Mouse (Mus musculus) forebrain, embryonic 10.5 days (tissue): ENCODE measurements at regions not wholly inside any gene's neighbourhood (a gene's known extent, or its start where the extent isn't known, plus 50 kb on each side); places are given as distances from the start of the nearest gene placed in this dataset.
A peak's percentile ranks its signal among the peaks of the same experiment; 100 is the strongest.

Source experiments
- DNase-seq: peaks from one replicate; pipeline ENCODE4 v3.0.0-alpha.2; 2017; ENCODE audit warnings: low spot score; ENCODE audit errors: extremely low spot score
- H3K27ac ChIP-seq: fragments of 300-500 bp; sonication (generic); 2 replicates; pipeline ENCODE4 v1.5.1; 2016; ENCODE audit warnings: mild to moderate bottlenecking
- H3K27me3 ChIP-seq: fragments of 300-500 bp; sonication (generic); 2 replicates; pipeline ENCODE4 v1.6.1; 2016; ENCODE audit warnings: mild to moderate bottlenecking; ENCODE audit not compliant: poor library complexity, severe bottlenecking
- H3K36me3 ChIP-seq: fragments of 300-500 bp; sonication (generic); replicated peaks from 2 replicates; pipeline ENCODE4 v1.6.1; 2016; ENCODE audit warnings: mild to moderate bottlenecking, moderate library complexity
- H3K4me1 ChIP-seq: fragments of 300-500 bp; sonication (generic); 2 replicates; pipeline ENCODE4 v1.6.1; 2016
- H3K4me3 ChIP-seq: fragments of 300-500 bp; sonication (generic); 2 replicates; pipeline ENCODE4 v1.5.1; 2016; ENCODE audit warnings: mild to moderate bottlenecking, moderate library complexity
- H3K9me3 ChIP-seq: fragments of 300-500 bp; sonication (generic); 2 replicates; pipeline ENCODE4 v1.6.1; 2016; ENCODE audit warnings: mild to moderate bottlenecking, moderate library complexity
- WGBS: fragments of 180-500 bp; shearing (Covaris S2); methylation state at CpG from one replicate; pipeline ENCODE4 v1.1.7; 2016; 5-methylcytosine and 5-hydroxymethylcytosine counted together

- peak overlapping the region; percentile 74 for H3K27ac ChIP-seq
- H3K9me3 ChIP-seq: no peaks in the 10 kb centered on the region
- 22% methylated on average over 3 of the region's 3 CpGs for WGBS
- H3K27me3 ChIP-seq: peaks cover 44% of the 10 kb centered on the region
- no peak for DNase-seq
- no peaks in the 10 kb centered on the region for H3K36me3 ChIP-seq
- H3K4me1 ChIP-seq: peaks cover 65% of the 10 kb centered on the region
- no peak overlapping the region for H3K4me3 ChIP-seq
These were observed 75.2 kb upstream of the Dnajc24 start for GRCm38 (mm10) chr2:106078591-106078990.

- DNase-seq: no peak
- no peaks in the 10 kb centered on the region for H3K36me3 ChIP-seq
- H3K9me3 ChIP-seq: no peaks in the 10 kb centered on the region
- no peak overlapping the region for H3K4me3 ChIP-seq
- H3K4me1 ChIP-seq: peaks cover 26% of the 10 kb centered on the region
- H3K27me3 ChIP-seq: peaks cover 37% of the 10 kb centered on the region
- H3K27ac ChIP-seq: no peak overlapping the region
- WGBS: 55% methylated on average over 6 of the region's 6 CpGs
These were observed 71.1 kb upstream of the Dnajc24 start for GRCm38 (mm10) chr2:106074441-106074840.

GRCm38 (mm10) chr2:106064316-106064715, 61.0 kb upstream of the Dnajc24 start:
- H3K9me3 ChIP-seq: no peaks in the 10 kb centered on the region
- H3K27me3 ChIP-seq: peaks cover 6% of the 10 kb centered on the region
- H3K4me1 ChIP-seq: peaks cover 8% of the 10 kb centered on the region
- H3K36me3 ChIP-seq: no peaks in the 10 kb centered on the region
- DNase-seq: no peak
- no peak overlapping the region for H3K27ac ChIP-seq
- no peak overlapping the region for H3K4me3 ChIP-seq
- 95% methylated on average over 2 of the region's 2 CpGs for WGBS
